Mouse (Mus musculus) embryonic stem cell, embryonic (primary cell): ENCODE measurements around the gene Creg1.

Experiments used
- CTCF ChIA-PET, 4 experiments: fragments of 300-600 bp in 2 of 4; fragments of 350-600 bp in 2 of 4; sonication (Branson Sonifier 250); formaldehyde crosslinking; loops; one replicate each; lab custom pipeline; 2022; ENCODE audit warnings: inconsistent platforms in 2 of 4; lab: Charles Lee
- POLR2A ChIA-PET, 4 experiments: fragments of 300-600 bp in 2 of 4; fragments of 350-600 bp in 2 of 4; sonication (Branson Sonifier 250); formaldehyde crosslinking; loops; one replicate each; lab custom pipeline; 2022; ENCODE audit warnings: antibody characterized with exemption in 4 of 4, inconsistent platforms in 1 of 4; lab: Charles Lee

Gene Creg1

GRCm38 (mm10) chr1:165737451-165737850, 26.1 kb upstream of the Creg1 start:
- POLR2A ChIA-PET: interaction anchor here in 1 of 4 experiments (0.6 to 0.7 kb wide), 2 partner anchors 126 to 564 kb away, joined by 3 to 4 read pairs; no protein-coding TSS in a partner anchor
- CTCF ChIA-PET: interaction anchor here (0.5 to 0.9 kb wide), 7 partner anchors 11 to 510 kb away, joined by 3 to 4 read pairs (median 3); no protein-coding TSS in a partner anchor

GRCm38 (mm10) chr1:165737867-165738266, 25.7 kb upstream of the Creg1 start:
- POLR2A ChIA-PET: no interaction called here
- CTCF ChIA-PET: no interaction called here

GRCm38 (mm10) chr1:165738985-165739384, 24.6 kb upstream of the Creg1 start:
- ChIA-PET CTCF (no interaction called here), POLR2A (interaction anchor here in 1 of 4 experiments (0.6 kb wide), 1 partner anchor 61 kb away, joined by 3 read pairs; no protein-coding TSS in a partner anchor)

- ChIA-PET POLR2A (interaction anchor here in 1 of 4 experiments (0.6 kb wide), 1 partner anchor 309 kb away, joined by 3 read pairs; no protein-coding TSS in a partner anchor), CTCF (interaction anchor here in 1 of 4 experiments (0.6 kb wide), 3 partner anchors 83 to 1426 kb away, joined by 3 to 22 read pairs (median 7); no protein-coding TSS in a partner anchor)
Measured at GRCm38 (mm10) chr1:165741989-165742388, 21.6 kb upstream of the Creg1 start.

GRCm38 (mm10) chr1:165748053-165748452, 15.5 kb upstream of the Creg1 start:
- POLR2A ChIA-PET: interaction anchor here in 2 of 4 experiments (1.0 to 1.1 kb wide), 2 partner anchors 14 to 161 kb away, joined by 4 read pairs; no protein-coding TSS in a partner anchor
- CTCF ChIA-PET: interaction anchor here in 3 of 4 experiments (0.7 to 1.3 kb wide), 3 partner anchors 11 to 89 kb away, joined by 3 read pairs; no protein-coding TSS in a partner anchor

- POLR2A ChIA-PET: no interaction called here
- CTCF ChIA-PET: no interaction called here
Measured at GRCm38 (mm10) chr1:165751142-165751541, 12.4 kb upstream of the Creg1 start.

GRCm38 (mm10) chr1:165751838-165752237, 11.7 kb upstream of the Creg1 start:
- ChIA-PET POLR2A (no interaction called here), CTCF (no interaction called here)

GRCm38 (mm10) chr1:165754205-165754604, 9.3 kb upstream of the Creg1 start:
- POLR2A ChIA-PET: no interaction called here

GRCm38 (mm10) chr1:165755194-165755593, 8.4 kb upstream of the Creg1 start:
- ChIA-PET POLR2A (no interaction called here), CTCF (no interaction called here)

More at GRCm38 (mm10) chr1:165754205-165754604, 9.3 kb upstream of the Creg1 start:
- CTCF ChIA-PET: no interaction called here

- ChIA-PET POLR2A (interaction anchor here in 3 of 4 experiments (0.8 to 1.4 kb wide), 3 partner anchors 14 to 106 kb away, joined by 3 to 4 read pairs (median 3); no protein-coding TSS in a partner anchor), CTCF (interaction anchor here in 2 of 4 experiments (0.7 to 0.9 kb wide), 2 partner anchors 26 to 94 kb away, joined by 3 to 5 read pairs; no protein-coding TSS in a partner anchor)
Measured at GRCm38 (mm10) chr1:165761522-165762305, 1.8 kb upstream of the Creg1 start.

- POLR2A ChIA-PET: interaction anchor here in 2 of 4 experiments (0.8 to 1.3 kb wide), 5 partner anchors 15 to 240 kb away, joined by 3 to 6 read pairs (median 3); partner anchors contain the start of gene Pou2f1 (in 1 of the 2)
- CTCF ChIA-PET: interaction anchor here in 1 of 4 experiments (0.6 kb wide), 1 partner anchor 302 kb away, joined by 4 read pairs; no protein-coding TSS in a partner anchor
Measured at GRCm38 (mm10) chr1:165762498-165762897, 1.0 kb upstream of the Creg1 start.

- CTCF ChIA-PET: interaction anchor here in 3 of 4 experiments (0.6 to 1.4 kb wide), 5 partner anchors 17 to 302 kb away, joined by 3 to 4 read pairs (median 3); no protein-coding TSS in a partner anchor
Measured at GRCm38 (mm10) chr1:165762914-165763634, 472 bp upstream of the Creg1 start.

GRCm38 (mm10) chr1:165764571-165764970, 1.0 kb downstream of the Creg1 start:
- POLR2A ChIA-PET: interaction anchor here in 3 of 4 experiments (1.0 to 1.6 kb wide), 12 partner anchors 29 to 391 kb away, joined by 3 to 11 read pairs (median 4); partner anchors contain the start of genes Dcaf6 (in 1 of the 3), Gpa33 (in 1 of the 3) and Mpc2 (in 1 of the 3)
- CTCF ChIA-PET: interaction anchor here in 1 of 4 experiments (0.6 to 1.0 kb wide), 2 partner anchors 33 to 105 kb away, joined by 3 to 4 read pairs; no protein-coding TSS in a partner anchor

More at GRCm38 (mm10) chr1:165762914-165763634, 472 bp upstream of the Creg1 start:
- POLR2A ChIA-PET: interaction anchor here in 3 of 4 experiments (0.8 to 1.4 kb wide), 12 partner anchors 15 to 363 kb away, joined by 3 to 11 read pairs (median 4); partner anchors contain the start of genes Dcaf6 (in 1 of the 3), Mpc2 (in 1 of the 3), Mpzl1 (in 1 of the 3) and Pou2f1 (in 1 of the 3)

- ChIA-PET POLR2A (interaction anchor here in 3 of 4 experiments (1.1 to 1.6 kb wide), 6 partner anchors 29 to 365 kb away, joined by 3 to 6 read pairs (median 4); partner anchors contain the start of genes Dcaf6 (in 1 of the 3), Gpa33 (in 1 of the 3) and Mpc2 (in 1 of the 3)), CTCF (interaction anchor here in 1 of 4 experiments (0.6 kb wide), 1 partner anchor 33 kb away, joined by 4 read pairs; no protein-coding TSS in a partner anchor)
Measured at GRCm38 (mm10) chr1:165765041-165765440, 1.5 kb downstream of the Creg1 start.

- ChIA-PET POLR2A (interaction anchor here in 2 of 4 experiments (1.5 to 1.6 kb wide), 3 partner anchors 109 to 305 kb away, joined by 4 to 6 read pairs (median 5); partner anchors contain the start of genes Dcaf6 (in 1 of the 2) and Mpc2 (in 1 of the 2)), CTCF (no interaction called here)
Measured at GRCm38 (mm10) chr1:165765651-165766294, 2.2 kb downstream of the Creg1 start.

- ChIA-PET CTCF (no interaction called here), POLR2A (interaction anchor here in 2 of 4 experiments (0.8 to 1.5 kb wide), 2 partner anchors 306 to 638 kb away, joined by 4 read pairs; partner anchors contain the start of genes Dcaf6 (in 1 of the 2) and Mpc2 (in 1 of the 2))
Measured at GRCm38 (mm10) chr1:165766295-165766890, 2.8 kb downstream of the Creg1 start.
